Mouse (Mus musculus): ENCODE data around the gene Wnk1. TPM values are rescaled to one million over a fixed set of nuclear protein-coding genes. Genes with fewer than 3 reads are reported as not detected.

Wnk1 gene
- polyA plus RNA-seq, 1 experiment from 2014 or later = 37.9 TPM

- peak; percentile 4 for DNase-seq (ENCODE audit: low spot score)
- 19% methylated on average over 15 of the region's 15 CpGs for WGBS
- peaks cover 5% of the 10 kb centered on the region; the same call in 1 of the 2 replicates for H3K36me3 ChIP-seq (ENCODE audit: control insufficient read depth, insufficient read depth, low read length)
- H3K27ac ChIP-seq (ENCODE audit: low read depth, low read length) = peak overlapping the region; percentile 90; the same call in 1 of the 2 replicates
- no peaks in the 10 kb centered on the region for H3K27me3 ChIP-seq (replicated peaks; ENCODE audit: control insufficient read depth, insufficient read depth, low read length)
- H3K9me3 ChIP-seq (replicated peaks; ENCODE audit: control insufficient read depth, low read length) = no peaks in the 10 kb centered on the region
- H3K4me3 ChIP-seq (ENCODE audit: low read depth, low read length) = peak overlapping the region; percentile 93
- peak overlapping the region; percentile 95 for H3K9ac ChIP-seq (ENCODE audit: low read length)
- peaks cover 3% of the 10 kb centered on the region; the same call in 1 of the 2 replicates for H3K4me1 ChIP-seq (ENCODE audit: control insufficient read depth, insufficient read depth, low read length)
- no peak for ATAC-seq
- peak overlapping the region; percentile 76 for H3K4me2 ChIP-seq (ENCODE audit: low read length)
Observed at GRCm38 (mm10) chr6:119903081-119903789, 135.2 kb downstream of the Wnk1 start.

GRCm38 (mm10) chr6:119902204-119903080, 136.0 kb downstream of the Wnk1 start, which contains the start of gene Rad52:
TSS of gene Rad52 (plus strand) at chr6:119902698.
- 1% methylated on average over 67 of the region's 67 CpGs for WGBS
- Histone ChIP-seq H3K4me1 (ENCODE audit: control insufficient read depth, insufficient read depth, low read length) (peaks cover 3% of the 10 kb centered on the region; the same call in 1 of the 2 replicates), H3K4me3 (ENCODE audit: low read depth, low read length) (peak within 1 kb of the TSS; percentile 93), H3K4me2 (ENCODE audit: low read length) (peak within 1 kb of the TSS; percentile 76), H3K36me3 (ENCODE audit: control insufficient read depth, insufficient read depth, low read length) (peaks cover 5% of the 10 kb centered on the region; the same call in 1 of the 2 replicates), H3K9ac (ENCODE audit: low read length) (peak within 1 kb of the TSS; percentile 95), H3K27me3 (replicated peaks; ENCODE audit: control insufficient read depth, insufficient read depth, low read length) (no peaks in the 10 kb centered on the region), H3K9me3 (replicated peaks; ENCODE audit: control insufficient read depth, low read length) (no peaks in the 10 kb centered on the region), H3K27ac (ENCODE audit: low read depth, low read length) (peak within 1 kb of the TSS; percentile 90)
- DNase-seq (ENCODE audit: low spot score) (peak; percentile 96), ATAC-seq (peak; percentile 88)

GRCm38 (mm10) chr6:119892711-119893110, 145.8 kb downstream of the Wnk1 start:
- ATAC-seq (no peak), DNase-seq (ENCODE audit: low spot score) (no peak)
- Histone ChIP-seq H3K4me3 (ENCODE audit: low read depth, low read length) (no peak overlapping the region), H3K27ac (ENCODE audit: low read depth, low read length) (no peak overlapping the region), H3K9ac (ENCODE audit: low read length) (no peak overlapping the region), H3K27me3 (replicated peaks; ENCODE audit: control insufficient read depth, insufficient read depth, low read length) (no peaks in the 10 kb centered on the region), H3K9me3 (replicated peaks; ENCODE audit: control insufficient read depth, low read length) (no peaks in the 10 kb centered on the region), H3K36me3 (ENCODE audit: control insufficient read depth, insufficient read depth, low read length) (no peaks in the 10 kb centered on the region), H3K4me2 (ENCODE audit: low read length) (no peak overlapping the region), H3K4me1 (ENCODE audit: control insufficient read depth, insufficient read depth, low read length) (no peaks in the 10 kb centered on the region)
- WGBS = 92% methylated on average over 7 of the region's 7 CpGs

- H3K9ac ChIP-seq (ENCODE audit: low read length) = no peak overlapping the region
- no peak overlapping the region for H3K4me3 ChIP-seq (ENCODE audit: low read depth, low read length)
- DNase-seq (ENCODE audit: low spot score) (no peak), ATAC-seq (no peak)
- 80% methylated on average over 7 of the region's 7 CpGs for WGBS
- H3K36me3 ChIP-seq (ENCODE audit: control insufficient read depth, insufficient read depth, low read length) = no peaks in the 10 kb centered on the region
- H3K9me3 ChIP-seq (replicated peaks; ENCODE audit: control insufficient read depth, low read length) = no peaks in the 10 kb centered on the region
- H3K4me2 ChIP-seq (ENCODE audit: low read length) = no peak overlapping the region
- H3K27me3 ChIP-seq (replicated peaks; ENCODE audit: control insufficient read depth, insufficient read depth, low read length) = no peaks in the 10 kb centered on the region
- no peaks in the 10 kb centered on the region for H3K4me1 ChIP-seq (ENCODE audit: control insufficient read depth, insufficient read depth, low read length)
- no peak overlapping the region for H3K27ac ChIP-seq (ENCODE audit: low read depth, low read length)
Observed at GRCm38 (mm10) chr6:119883151-119883550, 155.3 kb downstream of the Wnk1 start.

MicroRNA genes within 50 kb of the gene (microRNA counts, 519-probe panel; counts per million panel counts)
- microRNA mmu-miR-706 = not detected

Small RNA genes lying within 50 kb of the gene (microRNA-seq; reads per million reads assigned to microRNA genes)
- not detected for gene Mir706

Other genes with a start within 250 kb of the Wnk1 start
- 28.1 and 37.7 TPM in 2 replicates for gene Erc1, start 190.5 kb downstream of the Wnk1 start, polyA plus RNA-seq (2014; fragmentation: Nextera tagmentation; extraction: Ambion mirVana)
- 21.8 and 22.4 TPM in 2 replicates for gene Rad52, start 136.0 kb downstream of the Wnk1 start, polyA plus RNA-seq (2014; fragmentation: Nextera tagmentation; extraction: Ambion mirVana)
- gene Ninj2, start 54.7 kb upstream of the Wnk1 start, polyA plus RNA-seq (2014; fragmentation: Nextera tagmentation; extraction: Ambion mirVana) = not detected in 2 replicates